Mouse (Mus musculus) heart, postnatal 14 days (tissue): ENCODE measurements around the gene Ankle1. TPM values are rescaled to one million over a fixed set of nuclear protein-coding genes. Genes with fewer than 3 reads are reported as not detected.

ENCODE experiments used
- DNase-seq, 2 experiments: peaks; one replicate each; pipeline ENCODE4 v3.0.0; 2021 to 2022
- intact Hi-C: fragments of 180-260 bp; cut with DNase I; formaldehyde crosslinking; loops from one replicate; pipeline ENCODE4 v1.15.1; 2025
- total RNA-seq, 2 experiments: library from RNA; stranded (reverse); gene quantifications; 2 replicates each; pipeline ENCODE4 v1.2.3; 2021

Gene Ankle1
- total RNA-seq, 2 experiments from 2014 or later, result 0.96 to 2.0 TPM

DNA sequence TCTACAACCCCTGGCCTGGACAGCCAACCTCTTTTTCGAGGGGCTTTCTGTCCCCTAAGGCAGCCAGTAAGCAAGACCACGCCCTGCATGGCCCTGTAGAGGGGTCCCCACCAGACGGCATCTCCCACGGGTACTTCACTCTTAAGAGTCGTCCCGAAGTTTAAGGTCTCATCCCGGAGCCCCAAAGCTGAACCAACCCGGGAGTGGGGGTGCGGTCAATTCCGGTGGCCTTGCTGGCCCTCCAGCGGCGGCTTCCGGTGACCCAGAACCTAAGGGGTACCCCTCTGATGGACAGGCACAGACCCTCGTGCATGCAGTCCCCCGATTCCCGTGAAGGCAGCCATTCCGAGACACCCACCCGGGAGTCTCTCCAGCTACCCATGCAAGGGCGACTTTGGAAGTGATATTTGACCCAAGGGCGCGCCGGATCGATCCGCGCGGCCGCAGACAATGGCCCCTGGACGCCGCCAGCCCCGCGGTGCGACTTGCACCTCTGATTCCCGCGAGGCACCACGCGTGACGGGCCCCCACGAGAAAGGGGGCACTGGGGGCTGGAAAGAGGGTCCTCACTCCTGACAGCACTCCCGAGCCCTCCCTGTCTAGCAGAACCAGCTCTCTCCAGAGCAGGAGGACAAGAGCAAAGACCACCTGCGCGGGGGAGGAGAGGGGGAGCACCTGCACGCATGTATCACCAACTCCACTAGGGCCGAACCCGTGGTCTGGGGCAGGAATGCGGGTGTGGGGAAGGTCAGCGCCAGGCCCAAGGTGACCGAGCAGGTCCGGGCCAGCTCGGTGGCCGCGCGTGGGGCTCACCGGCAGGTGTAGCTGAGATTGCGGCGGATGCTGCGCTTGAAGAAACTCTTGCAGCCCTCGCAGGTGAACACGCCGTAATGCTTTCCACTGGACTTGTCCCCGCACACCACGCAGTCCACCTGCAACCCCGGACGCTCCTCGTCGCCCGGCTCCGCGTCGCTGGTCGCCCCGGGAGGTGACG is 25.3 kb upstream of the Ankle1 start:
- peak; percentile 37 to 55 for DNase-seq
- intact Hi-C loops, result loop anchor here (5.0 kb wide), 1 partner anchor 82 kb away; the partner anchor contains the start of genes Abhd8 and Mrpl34

DNA sequence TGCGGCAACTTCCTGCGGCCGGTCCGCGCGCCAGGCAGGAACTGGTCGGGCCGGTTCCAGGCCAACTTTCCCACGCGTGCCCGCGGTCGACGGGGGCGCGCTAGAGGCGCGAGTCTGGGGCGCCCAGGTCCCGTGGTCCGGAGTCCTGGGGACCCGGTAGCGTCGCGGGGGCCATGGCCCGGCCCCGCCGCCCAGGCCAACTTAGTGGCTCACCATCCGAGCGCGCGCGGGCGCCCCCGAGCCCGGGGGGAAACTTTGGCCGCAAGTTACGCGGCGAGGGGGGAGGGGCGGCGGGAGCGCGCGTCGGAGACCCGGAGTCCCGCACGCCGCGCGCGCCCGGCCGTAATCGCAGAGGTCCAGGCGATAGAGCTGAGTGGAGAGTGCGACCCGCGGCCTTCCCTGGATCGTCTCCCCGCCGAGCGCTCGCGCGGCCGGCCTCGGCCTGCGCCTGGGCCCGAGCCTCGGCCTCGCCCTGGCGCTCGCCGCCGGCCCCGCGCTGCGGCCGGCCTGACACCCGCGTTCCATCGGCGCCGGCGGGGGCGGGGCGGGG is 24.3 kb upstream of the Ankle1 start, which contains the start of gene Nr2f6:
Nr2f6 (minus strand) TSS at position 540 of the 550 bp plus-strand sequence.
- intact Hi-C loops, result loop anchor here (5.0 kb wide), 1 partner anchor 81 kb away; the partner anchor contains the start of genes Abhd8 and Mrpl34
- peak; percentile 82 to 84 for DNase-seq

DNA sequence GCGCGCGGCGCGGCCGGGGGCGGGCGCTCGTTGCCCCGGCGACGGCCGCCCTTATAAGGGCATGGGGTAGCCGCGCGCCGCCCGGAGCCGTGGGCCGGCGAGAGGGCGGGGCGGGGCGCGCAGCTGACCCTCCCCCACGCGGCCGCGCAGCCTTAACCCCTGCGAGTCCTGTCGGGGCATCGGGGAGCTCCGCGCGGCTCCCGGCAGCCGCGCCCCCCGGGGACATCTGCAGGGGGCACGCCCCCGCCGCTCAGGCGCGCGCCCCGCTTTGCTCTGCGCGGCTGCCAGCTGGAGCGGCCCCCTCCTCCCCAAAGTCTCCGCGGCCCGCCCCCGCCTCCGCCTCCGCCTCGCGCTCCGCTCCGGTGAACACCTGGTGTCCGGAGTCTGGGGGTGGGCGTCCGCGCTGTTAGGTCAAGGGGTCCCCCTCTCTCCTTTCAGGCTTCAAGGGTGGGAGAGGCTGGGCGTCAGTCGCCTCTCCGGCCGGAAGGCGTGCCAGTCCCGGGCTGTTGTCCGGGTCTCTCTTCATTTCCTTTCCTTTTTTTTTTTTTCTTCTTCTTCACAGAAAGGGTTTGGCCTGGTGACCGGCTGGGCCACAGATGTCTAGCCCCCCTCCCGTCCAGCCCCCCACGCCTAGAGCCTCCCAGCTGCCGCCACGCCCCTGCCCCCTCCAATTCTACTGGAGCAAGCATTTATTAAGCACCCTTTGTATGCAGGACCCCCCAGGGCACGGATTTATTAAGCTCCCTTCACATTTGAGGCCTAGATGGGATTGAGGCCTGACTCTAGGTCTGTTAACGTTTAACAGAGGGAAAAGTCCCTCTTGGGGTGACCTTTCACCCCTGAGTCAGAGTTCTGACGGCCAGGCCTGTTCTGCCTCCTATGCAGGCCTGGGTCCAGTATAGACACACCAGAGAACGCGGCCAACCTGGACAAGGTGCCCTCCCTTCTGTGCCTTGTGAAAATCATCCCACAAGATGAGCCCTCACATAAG is 23.5 kb upstream of the Ankle1 start:
- peak; percentile 92 to 94 for DNase-seq
- intact Hi-C loops, result loop anchor here (5.0 kb wide), 1 partner anchor 80 kb away; the partner anchor contains the start of genes Abhd8 and Mrpl34

DNA sequence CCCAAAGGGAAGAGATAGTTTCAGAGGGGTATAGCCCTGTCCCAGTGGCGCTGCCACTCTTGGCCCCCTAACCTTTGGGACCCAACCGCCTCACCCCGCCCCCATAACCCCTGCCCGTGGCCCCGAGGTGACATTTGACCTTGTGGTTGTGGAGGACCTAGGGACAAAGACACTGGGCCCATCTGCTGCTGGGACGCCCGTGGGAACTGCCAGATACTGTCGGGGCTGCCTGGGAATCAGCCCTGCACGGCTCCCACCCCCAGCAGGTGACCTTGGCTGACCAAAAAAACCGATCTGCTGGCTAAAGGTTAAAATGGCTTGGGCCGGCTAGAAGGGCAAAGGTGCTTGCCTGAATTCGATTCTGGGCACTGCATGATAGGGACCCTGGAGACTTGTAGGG is 22.4 kb upstream of the Ankle1 start:
- DNase-seq, result no peak
- intact Hi-C loops, result loop anchor here (5.0 kb wide), 1 partner anchor 79 kb away; the partner anchor contains the start of genes Abhd8 and Mrpl34

DNA sequence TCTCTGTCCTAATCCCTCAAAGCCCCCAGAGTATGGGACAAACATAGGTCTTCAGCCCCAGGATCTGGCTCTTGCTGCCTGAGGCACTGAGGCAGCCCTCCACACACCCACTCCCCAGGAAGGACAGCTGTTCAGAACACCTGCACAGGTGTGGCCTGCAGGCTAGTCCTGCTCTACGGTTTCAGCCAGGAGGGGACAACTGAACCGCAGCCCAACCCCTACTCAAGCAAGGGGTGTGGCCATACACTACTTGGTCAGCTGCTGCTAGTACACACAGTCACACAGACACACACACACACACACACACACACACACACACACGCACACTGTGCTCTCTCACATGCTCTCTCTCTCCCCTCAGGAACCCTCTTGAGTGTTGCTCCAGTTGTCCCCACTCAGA is 21.9 kb upstream of the Ankle1 start:
- intact Hi-C loops, result loop anchor here (5.0 kb wide), 1 partner anchor 78 kb away; the partner anchor contains the start of genes Abhd8 and Mrpl34
- DNase-seq, result no peak

DNA sequence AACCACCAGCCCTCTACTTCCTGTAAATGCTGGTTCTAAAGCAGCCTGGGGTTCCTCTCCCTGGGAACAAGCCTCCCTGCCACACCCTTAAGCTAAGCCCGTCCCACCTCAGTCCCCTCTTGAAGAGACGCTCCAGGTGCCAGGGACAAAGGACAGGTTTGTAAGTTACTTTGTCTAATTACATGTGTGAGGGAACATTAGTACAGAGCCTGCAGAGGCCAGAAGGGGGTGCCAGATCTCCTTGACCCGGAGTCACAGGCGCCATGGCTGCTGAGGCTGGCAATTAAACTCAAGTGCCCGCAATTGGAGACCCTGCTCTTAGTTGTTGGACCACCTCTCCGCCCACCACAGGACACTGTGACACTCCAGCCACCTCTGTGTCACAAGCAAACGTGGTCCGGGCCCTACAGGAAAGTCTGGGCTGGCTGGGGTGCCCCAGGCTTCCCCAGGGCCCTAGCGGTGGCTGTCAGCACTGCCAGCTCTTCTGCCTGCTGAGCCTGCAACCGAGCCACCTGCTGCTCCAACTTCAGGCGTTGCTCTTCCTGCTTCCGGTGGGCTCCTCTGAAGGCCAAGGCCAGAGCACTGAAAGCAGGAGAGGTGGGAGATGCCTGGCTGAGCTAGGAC is 20.5 kb upstream of the Ankle1 start:
- DNase-seq, result no peak
- intact Hi-C loops, result no loop called here

DNA sequence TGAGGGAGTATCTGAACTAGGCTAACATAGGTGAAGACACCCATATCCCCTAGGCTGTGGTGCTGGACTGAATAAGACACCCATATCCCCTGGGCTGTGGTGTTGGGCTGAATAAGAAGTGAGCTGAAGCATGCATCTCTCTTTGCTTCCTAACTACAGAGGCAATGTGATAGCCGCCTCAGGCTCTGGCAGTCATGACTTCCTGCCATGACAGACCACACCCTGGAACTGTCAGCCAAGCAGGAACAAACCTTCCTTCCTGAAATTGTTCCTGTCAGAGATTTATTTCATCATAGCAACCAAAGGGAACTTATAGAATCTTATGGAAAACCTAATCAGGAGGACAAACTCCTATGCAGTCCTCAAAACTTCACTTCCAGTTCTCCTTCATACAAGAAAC is 17.5 kb upstream of the Ankle1 start:
- intact Hi-C loops, result no loop called here
- DNase-seq, result no peak

DNA sequence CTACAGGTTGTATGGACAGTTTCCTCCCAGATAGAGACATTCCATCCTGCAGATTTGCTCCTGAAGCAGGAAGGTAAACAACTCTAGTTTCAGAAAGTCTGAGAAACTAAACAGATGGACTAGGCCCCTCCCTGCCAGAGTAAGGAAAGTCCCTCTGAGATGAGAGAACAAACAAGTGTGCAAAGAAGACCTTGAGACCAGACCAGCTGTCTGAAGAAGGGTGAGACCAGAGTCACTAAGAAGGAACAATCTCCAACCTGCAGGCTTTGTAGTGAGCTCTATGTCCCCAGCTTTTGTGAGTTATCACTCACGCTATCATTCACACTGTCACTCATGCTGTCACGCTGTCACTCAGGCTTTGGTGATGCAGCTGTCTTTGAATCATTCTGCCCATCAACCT is 14.1 kb upstream of the Ankle1 start:
- DNase-seq, result no peak
- intact Hi-C loops, result no loop called here

DNA sequence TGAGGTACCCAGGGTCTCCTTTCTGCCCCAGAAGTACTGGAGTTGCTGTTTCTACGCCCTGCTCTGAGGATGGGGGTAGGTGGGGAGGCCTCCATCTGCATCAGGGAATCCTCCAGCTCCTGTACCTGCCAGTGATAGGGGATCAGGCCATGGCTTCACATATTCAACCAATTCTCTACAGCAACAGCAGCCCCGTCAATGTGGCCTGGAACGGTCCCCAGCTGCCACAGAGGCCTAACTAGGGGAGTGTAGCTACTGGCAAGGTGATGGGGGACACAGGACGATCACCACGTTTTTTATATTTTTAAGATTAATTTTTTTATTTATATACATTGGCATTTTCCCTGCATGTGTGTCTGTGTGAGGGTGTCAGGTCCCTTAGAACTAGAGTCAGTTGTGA is 13.4 kb upstream of the Ankle1 start:
- intact Hi-C loops, result no loop called here
- no peak for DNase-seq

DNA sequence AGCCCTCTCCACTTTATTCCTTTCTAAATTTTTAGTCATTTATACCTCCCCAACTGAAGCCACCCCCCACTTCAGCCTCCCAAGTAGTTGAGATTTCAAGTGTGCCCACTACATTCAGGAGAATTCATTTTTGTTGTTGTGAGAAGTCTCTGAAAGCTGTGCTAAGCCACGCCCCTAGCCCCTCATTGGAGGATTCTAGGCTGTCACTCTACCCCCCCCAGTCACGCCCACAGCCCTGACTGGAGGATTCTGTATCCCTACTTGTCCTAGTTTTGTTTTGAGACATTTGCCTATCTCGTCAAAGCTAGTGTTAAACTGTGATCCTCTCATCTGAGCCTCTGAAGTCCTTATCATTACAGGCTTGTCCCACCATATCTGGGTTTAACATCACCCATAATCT is 12.9 kb upstream of the Ankle1 start:
- no peak for DNase-seq
- intact Hi-C loops, result no loop called here

DNA sequence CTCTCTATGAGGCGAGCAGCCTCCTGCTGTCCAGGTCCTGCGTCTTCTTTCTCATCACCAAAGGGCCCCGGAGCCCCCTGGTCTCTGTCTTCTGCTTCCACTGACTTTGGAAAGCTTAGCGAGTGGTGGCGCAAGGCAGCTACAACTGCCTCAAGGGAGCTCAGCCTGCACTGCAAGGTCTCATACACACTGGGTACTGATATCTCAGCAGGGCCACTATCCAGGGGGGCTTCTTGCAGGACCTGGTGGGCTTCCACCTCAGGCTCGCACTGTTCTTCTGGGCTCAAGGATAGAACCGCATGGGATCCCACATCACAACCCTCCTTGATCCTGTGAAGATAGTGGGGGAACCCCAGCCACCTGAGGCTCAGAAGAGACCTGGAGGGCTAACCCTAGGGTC is 11.3 kb upstream of the Ankle1 start:
- DNase-seq, result no peak
- intact Hi-C loops, result no loop called here

DNA sequence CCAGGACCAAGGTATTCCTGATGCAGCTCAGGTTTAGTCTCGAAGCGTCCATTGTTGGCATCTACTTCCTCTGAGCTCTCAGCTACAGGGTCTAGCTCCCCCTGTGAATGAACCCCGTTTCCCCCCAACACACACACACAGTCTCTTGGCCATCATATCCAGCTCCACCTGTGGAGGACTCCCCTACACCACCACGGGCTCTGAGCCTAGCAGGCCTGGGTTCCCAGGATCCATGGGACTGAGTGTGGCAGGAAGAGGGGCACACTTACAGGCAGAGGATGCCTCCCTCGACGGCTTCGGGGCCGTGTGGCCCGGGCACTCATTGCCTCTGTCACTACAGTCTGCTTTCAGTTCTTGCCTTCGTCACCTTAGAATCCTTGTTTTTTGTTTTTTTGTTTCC is 10.7 kb upstream of the Ankle1 start:
- peak in 1 of 2 experiments; percentile 4 for DNase-seq
- intact Hi-C loops, result loop anchor here (5.0 kb wide), 1 partner anchor 823 kb away; no protein-coding TSS in a partner anchor

DNA sequence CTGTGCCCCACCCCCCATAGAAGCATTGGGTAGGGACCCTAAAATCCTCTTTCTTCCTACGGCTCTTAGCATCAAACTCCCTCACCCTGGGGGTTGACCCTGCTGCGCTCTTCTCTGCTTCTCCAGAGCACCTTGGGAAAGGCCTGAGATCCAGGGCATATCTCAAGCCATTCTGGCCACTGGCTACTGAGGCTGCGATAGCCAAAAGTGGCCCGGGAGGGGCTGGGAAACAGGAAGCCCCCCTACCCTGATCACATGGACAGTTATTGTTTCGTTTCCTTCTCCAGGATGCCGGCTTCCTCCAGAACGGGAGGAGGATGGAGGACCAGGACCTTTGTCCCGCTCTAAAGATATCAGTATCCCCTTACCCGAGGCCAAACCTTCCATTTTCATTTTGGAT is 10.2 kb upstream of the Ankle1 start, which contains the start of gene Ushbp1:
Ushbp1 (minus strand) TSS at position 174 of the 400 bp plus-strand sequence.
- intact Hi-C loops, result loop anchor here (5.0 kb wide), 1 partner anchor 823 kb away; no protein-coding TSS in a partner anchor
- peak; percentile 56 to 64 for DNase-seq

DNA sequence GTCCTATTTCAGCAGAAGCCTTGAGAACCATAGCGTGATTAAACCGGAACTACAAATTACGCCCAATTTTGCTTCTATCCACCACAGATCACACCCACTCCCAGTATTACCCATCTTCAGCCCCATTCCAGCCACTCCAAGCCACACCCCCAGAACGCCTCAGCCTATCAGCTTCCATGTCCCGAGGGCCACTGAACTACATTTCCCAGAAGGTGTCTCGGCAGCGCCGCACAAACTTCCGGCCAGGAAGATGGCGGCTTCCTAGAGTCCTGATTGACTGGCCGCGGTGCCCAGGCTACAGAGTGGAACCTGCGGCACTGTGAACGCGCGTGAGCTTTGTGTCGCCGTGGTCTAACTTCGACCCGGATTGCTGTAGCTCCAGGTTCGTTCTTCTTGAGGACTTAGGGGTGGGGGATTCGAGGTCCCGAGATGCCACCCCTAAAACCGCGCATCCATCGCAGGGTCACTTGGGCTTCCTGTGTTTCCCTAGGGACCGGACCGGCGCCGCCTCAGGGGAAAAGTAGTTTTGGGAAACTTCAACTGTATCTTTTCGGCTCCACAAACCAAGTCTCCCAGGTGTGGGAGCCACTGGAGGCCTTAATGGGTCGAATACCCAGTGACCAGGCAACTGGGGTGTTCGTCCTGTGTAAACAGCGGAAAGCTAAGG is 9.0 kb upstream of the Ankle1 start, which contains the start of gene Babam1:
Babam1 (plus strand) TSS at position 223 of the 667 bp plus-strand sequence.
- intact Hi-C loops, result loop anchor here (5.0 kb wide), 1 partner anchor 824 kb away; no protein-coding TSS in a partner anchor
- DNase-seq, result peak; percentile 89 to 93

DNA sequence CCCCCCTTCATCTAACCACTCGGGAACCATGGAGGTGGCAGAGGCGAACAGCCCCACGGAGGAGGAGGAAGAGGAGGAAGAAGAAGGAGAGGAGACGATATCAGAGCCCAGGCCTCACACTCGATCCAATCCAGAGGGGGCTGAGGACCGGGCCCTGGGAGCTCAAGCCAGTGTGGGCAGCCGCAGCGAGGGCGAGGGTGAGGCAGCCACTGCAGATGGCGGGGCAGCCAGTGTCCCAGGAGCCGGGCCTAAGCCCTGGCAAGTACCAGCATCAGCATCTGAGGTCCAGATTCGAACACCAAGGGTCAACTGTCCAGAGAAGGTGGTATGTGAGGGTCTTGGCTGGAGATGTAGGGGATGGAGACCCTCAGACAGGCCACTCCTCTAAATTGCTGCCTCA is 8.1 kb upstream of the Ankle1 start:
- intact Hi-C loops, result loop anchor here (5.0 kb wide), 1 partner anchor 825 kb away; no protein-coding TSS in a partner anchor
- DNase-seq, result no peak

DNA sequence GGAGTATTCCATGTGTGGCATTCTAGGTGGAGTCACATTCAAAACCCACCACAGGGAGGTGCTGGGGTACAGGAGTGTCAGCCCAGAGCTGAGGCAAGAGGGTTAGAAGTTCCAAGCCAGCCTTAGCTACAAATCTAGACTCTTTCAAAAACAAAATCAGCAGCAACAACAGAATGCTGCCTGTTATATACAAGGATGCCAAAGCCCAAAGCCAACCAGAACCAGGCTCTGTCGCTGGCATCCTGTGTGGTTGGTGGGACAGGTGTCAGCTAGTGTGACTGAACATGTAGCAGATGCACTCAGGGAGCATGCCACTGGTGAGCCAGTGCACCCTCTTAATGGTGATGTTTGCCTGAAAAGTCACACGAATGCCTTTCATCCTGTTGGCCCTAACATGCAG is 5.0 kb upstream of the Ankle1 start:
- intact Hi-C loops, result no loop called here

DNA sequence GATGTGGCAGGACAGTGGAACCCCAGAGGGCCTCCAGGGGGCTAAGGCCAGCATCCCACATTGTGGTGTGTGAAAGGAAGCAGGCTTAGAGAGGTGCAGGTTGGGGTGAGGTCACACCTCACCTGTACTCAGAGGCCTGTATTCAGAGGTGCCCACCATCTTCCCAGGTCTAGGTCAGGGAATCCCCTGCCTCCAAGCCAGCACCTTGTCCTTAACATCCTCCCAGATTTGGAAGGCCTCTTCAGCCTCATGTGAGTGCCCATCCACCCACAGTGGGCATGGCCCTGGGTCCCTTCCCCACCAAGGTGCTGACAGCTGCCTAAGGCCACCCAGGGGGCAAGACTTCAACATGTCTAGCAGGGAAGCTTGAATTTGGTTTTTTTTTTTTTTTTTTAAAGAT is 4.4 kb upstream of the Ankle1 start:
- intact Hi-C loops, result no loop called here
- no peak for DNase-seq

More for the DNA sequence above, 5.0 kb upstream of the Ankle1 start:
- DNase-seq, result no peak

DNA sequence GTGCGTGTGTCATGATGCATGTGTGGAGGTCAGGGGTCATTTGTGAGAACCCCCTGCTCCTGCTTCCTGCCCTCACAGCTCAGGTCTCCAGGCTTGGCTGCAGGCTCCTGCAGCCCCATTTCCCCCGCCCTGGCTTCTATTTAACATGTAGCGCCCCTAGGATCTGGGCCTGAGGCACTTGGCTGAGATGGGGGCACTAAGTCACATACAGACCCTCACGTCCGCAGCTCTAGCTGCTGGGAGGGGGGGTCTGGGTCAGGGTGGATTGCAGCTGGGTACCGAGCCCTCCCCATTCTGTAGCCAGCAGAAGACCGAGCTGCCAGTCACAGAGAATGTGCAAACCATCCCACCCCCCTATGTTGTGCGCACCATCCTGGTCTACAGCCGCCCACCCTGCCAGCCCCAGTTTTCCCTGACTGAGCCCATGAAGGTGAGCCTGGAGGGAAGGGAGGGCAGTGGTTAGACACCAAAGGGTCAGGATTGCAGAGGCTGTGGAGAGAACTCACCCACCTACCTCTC is 3.3 kb upstream of the Ankle1 start:
- no peak for DNase-seq
- intact Hi-C loops, result no loop called here
